Mouse (Mus musculus) liver (tissue): ENCODE results near the gene Kctd12b.
"Not testable (repeated sequence)": the region's sequence is repeated elsewhere in the genome, so short reads cannot be mapped to it uniquely, and the experiment has no call there.

Experiments used
- DNase-seq: peaks from one replicate; pipeline ENCODE4 v3.0.0-alpha.2; 2020; ENCODE audit warnings: mixed read lengths

The Kctd12b gene

GRCm38 (mm10) chrX:153695782-153696395, at the start of gene Kctd12b:
Gene Kctd12b (minus strand): TSS chrX:153696391.
- no peak for DNase-seq

GRCm38 (mm10) chrX:153742493-153742892, 46.3 kb upstream of the Kctd12b start:
- DNase-seq = no peak

GRCm38 (mm10) chrX:153735697-153736096, 39.5 kb upstream of the Kctd12b start:
- DNase-seq = no peak

GRCm38 (mm10) chrX:153724400-153724799, 28.2 kb upstream of the Kctd12b start:
- DNase-seq = no peak

DNA sequence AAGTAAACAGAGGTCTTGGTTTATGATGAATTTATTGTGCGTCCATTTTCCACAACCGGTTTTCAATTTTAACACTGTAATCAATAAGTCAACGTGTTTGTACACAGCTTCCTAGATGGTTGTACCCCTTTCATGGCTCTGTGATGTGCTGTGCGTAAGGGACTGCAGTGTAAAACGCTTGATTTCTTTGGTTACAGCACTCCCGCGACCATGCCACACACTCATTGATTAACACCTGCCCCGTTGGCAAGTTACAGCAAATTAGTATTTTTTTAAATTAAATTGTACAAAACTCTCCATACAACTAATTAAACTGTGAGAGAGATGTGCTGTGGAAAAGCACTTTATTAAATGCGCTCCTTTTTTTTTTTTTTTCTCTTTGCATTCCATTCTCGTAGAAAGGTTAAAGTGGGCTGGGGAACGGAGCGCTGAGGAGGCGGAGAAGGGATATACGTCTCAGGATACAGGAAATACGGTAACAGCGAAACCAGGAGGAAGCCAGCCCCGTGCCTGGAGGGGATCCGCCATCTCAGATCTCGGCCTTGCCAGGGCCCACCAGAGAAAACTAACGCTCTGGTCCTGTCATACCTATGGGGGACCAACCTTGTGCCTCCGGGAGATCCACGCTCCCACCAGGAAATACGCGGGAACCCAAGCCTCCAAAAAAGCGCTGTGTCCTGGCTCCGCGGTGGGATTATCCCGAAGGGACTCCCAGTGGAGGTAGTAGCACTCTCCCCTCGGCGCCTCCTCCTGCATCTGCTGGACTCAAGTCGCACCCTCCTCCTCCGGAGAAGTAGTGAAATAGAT, 27.1 kb upstream of the Kctd12b start, which contains the start of gene Nbdy:
Nbdy (plus strand) TSS at position 481 of the 807 bp plus-strand sequence.
- DNase-seq = peak; percentile 58

DNA sequence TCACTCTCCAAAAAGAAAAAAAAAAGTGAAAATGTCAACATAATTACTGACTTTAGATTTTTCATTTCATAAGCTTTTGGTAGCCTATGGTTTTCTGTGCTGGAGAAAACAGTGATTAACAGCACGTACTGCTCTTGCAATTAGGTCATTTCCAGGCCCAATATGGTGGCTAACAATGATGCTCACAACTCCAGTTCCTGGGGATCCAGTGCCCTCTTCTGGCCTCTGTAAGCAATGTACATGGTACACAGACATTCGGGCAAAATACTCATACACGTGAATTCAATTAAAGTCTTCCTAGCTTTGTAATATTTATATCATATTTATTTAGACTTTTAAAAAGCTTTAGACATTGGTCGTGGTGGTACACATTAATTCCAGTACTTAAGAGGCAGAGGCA, 23.4 kb upstream of the Kctd12b start:
- no peak for DNase-seq

DNA sequence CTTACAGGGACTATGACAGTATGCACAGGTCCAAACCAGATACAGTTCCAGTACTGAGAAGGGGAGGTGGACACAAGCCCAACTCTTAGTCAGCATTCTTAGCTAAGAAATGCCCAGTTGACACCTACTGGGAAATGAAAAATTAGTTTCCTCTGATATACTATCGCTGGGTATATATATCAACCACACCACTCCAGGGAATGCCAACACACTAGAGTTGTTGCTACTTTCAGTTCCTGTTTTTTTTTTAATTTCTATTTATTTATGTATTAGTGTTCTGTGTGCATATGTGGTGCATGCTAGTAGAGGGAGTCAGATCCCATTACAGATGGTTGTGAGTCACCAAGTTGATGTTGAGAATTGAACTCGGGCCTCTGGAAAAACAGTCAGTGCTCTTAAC, 20.5 kb upstream of the Kctd12b start:
- no peak for DNase-seq

GRCm38 (mm10) chrX:153707735-153708134, 11.5 kb upstream of the Kctd12b start:
- no peak for DNase-seq

DNA sequence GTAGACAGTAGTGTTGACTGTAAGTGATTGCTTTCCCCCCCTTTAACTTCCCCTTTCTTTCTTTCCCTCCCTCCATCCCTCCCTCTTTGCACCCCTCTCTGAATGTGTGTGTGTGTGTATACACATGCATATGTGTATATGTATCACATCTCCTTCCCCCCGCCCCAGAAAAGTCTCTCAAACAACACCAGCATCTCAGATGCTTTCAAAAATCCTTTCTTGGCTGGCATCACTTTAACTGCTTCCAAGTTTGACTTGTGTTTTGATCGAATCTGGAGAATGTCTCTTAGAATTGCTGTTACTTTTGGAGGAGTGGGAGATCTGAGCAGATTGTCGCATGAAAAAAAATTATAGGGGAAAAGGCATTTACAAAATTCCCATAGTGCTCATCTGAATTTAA, 4.3 kb upstream of the Kctd12b start:
- DNase-seq = no peak

- not testable (repeated sequence) for DNase-seq
These were observed 28.0 kb downstream of the Kctd12b start for GRCm38 (mm10) chrX:153668233-153668632.

DNA sequence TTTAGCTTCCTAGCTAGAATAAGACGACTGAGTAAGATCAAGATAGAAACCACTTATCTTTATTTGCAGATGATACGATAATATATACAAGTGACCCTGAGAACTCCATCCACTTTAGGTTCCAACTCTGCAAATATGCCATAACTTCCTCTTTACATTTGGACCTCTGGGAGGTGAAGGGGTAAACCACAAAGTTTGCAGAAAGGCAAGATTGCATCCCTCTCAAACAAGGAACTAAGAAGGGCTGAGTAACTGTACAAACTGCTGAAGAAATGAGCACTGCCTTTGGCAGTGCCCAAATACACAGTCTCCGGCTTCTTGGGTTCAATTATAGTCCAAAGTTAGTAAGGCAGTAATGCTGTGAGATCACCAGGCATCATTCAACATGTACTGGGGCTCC, 31.3 kb downstream of the Kctd12b start:
- DNase-seq = no peak

GRCm38 (mm10) chrX:153656949-153657348, 39.2 kb downstream of the Kctd12b start:
- DNase-seq = no peak

GRCm38 (mm10) chrX:153640615-153641014, 55.6 kb downstream of the Kctd12b start:
- peak; percentile 34 for DNase-seq

- DNase-seq = no peak
These were observed 59.9 kb downstream of the Kctd12b start for GRCm38 (mm10) chrX:153636247-153636646.
